Mouse (Mus musculus): ENCODE measurements around the gene Nynrin. TPM values are rescaled to one million over a fixed set of nuclear protein-coding genes. Genes with fewer than 3 reads are reported as not detected.

The Nynrin gene
- polyA plus RNA-seq, 1 experiment, result 0.06 TPM

DNA sequence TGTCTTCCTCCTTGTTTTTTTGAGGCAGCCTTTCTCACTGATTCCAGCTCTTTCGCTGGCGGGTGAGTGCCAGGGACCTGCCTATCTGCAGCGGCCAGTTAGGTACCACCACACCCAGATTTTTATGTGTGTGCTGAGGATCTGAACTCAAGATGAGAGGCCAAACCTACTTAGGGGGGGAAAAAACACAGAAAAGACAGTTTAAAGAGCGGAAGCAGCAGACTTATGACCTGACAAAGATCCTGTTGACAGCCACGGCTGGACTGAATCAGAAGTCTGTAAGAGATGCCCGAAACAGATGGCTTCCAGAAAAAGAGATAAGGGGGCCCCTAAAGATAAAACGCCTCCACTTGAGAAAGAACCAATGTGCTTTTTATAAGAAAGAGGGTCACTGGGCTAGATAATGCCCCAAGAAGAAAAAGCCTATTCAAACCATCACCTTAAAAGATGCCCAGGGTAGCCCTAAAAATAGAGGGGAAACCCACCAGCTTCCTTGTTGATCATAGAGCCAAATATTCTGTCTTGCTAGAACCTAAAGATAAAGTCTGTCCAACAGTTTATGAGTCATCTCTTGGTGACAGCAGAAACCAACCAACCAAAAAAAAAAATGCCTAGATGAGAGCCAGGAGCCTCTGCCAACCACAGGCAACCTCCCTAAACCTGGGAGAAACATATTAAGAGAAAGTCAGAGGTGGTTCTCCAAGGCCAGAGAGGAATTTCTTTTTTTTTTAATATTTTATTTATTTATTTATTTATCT, 68.8 kb downstream of the Nynrin start:
- peak; percentile 93 for TF ChIP-seq GATA1 (IDR thresholded peaks at IDR 0.05; ENCODE audit: low read length)

Other genes with a start within 250 kb of the Nynrin start
- 51.2 and 93.7 TPM in 2 replicates for gene Rec8, start 236.0 kb upstream of the Nynrin start, polyA plus RNA-seq (2012)
- 50.5 and 123 TPM in 2 replicates for gene Ipo4, start 218.1 kb upstream of the Nynrin start, polyA plus RNA-seq (2012)
- 3.7 TPM in 1 of 2 replicates, not detected in the other for gene Gm49378, start 216.1 kb upstream of the Nynrin start, polyA plus RNA-seq (2012)
- gene Tm9sf1, start 210.2 kb upstream of the Nynrin start, polyA plus RNA-seq (2012), result 14.7 and 17.9 TPM in 2 replicates
- gene Tssk4, start 203.8 kb upstream of the Nynrin start, polyA plus RNA-seq (2012), result 0.24 TPM in 2 replicates
- gene Mdp1, start 193.5 kb upstream of the Nynrin start, polyA plus RNA-seq (2012), result 13.0 and 22.6 TPM in 2 replicates
- gene Gmpr2, start 182.1 kb upstream of the Nynrin start, polyA plus RNA-seq (2012), result 24.5 and 33.3 TPM in 2 replicates
- gene Nedd8, start 181.9 kb upstream of the Nynrin start, polyA plus RNA-seq (2012), result 115 and 142 TPM in 2 replicates
- 44.5 and 52.2 TPM in 2 replicates for gene Tinf2, start 172.2 kb upstream of the Nynrin start, polyA plus RNA-seq (2012)
- gene Tgm1, start 140.1 kb upstream of the Nynrin start, polyA plus RNA-seq (2012), result 7.5 and 9.0 TPM in 2 replicates
- gene Rabggta, start 131.7 kb upstream of the Nynrin start, polyA plus RNA-seq (2012), result 19.2 and 26.8 TPM in 2 replicates
- gene Dhrs1, start 108.3 kb upstream of the Nynrin start, polyA plus RNA-seq (2012), result 2.0 and 3.8 TPM in 2 replicates
- 49.1 and 80.2 TPM in 2 replicates for gene Nop9, start 108.3 kb upstream of the Nynrin start, polyA plus RNA-seq (2012)
- gene Cideb, start 95.6 kb upstream of the Nynrin start, polyA plus RNA-seq (2012), result not detected in 2 replicates
- gene Ltb4r2, start 92.6 kb upstream of the Nynrin start, polyA plus RNA-seq (2012), result not detected in 2 replicates
- gene Ltb4r1, start 88.0 kb upstream of the Nynrin start, polyA plus RNA-seq (2012), result 0.21 TPM in 1 of 2 replicates, not detected in the other
- 0.01 and 0.06 TPM in 2 replicates for gene Adcy4, start 69.9 kb upstream of the Nynrin start, polyA plus RNA-seq (2012)
- 0.28 and 0.29 TPM in 2 replicates for gene Ripk3, start 65.1 kb upstream of the Nynrin start, polyA plus RNA-seq (2012)
- 0.04 TPM in 1 of 2 replicates, not detected in the other for gene Nfatc4, start 30.9 kb upstream of the Nynrin start, polyA plus RNA-seq (2012)
- 0.08 and 0.09 TPM in 2 replicates for gene Cbln3, start 30.4 kb downstream of the Nynrin start, polyA plus RNA-seq (2012)
- 15.0 and 15.8 TPM in 2 replicates for gene Khnyn, start 30.9 kb downstream of the Nynrin start, polyA plus RNA-seq (2012)
- gene Sdr39u1, start 46.3 kb downstream of the Nynrin start, polyA plus RNA-seq (2012), result not detected in 2 replicates
- not detected in 2 replicates for gene Cma1, start 90.7 kb downstream of the Nynrin start, polyA plus RNA-seq (2012)
- not detected in 2 replicates for gene Cma2, start 97.0 kb downstream of the Nynrin start, polyA plus RNA-seq (2012)
- gene Mcpt1, start 164.0 kb downstream of the Nynrin start, polyA plus RNA-seq (2012), result 0.05 and 0.10 TPM in 2 replicates
- gene Mcpt9, start 176.5 kb downstream of the Nynrin start, polyA plus RNA-seq (2012), result not detected in 2 replicates
- gene Mcpt2, start 188.0 kb downstream of the Nynrin start, polyA plus RNA-seq (2012), result 0.08 TPM in 2 replicates
- not detected in 2 replicates for gene Mcpt4, start 208.3 kb downstream of the Nynrin start, polyA plus RNA-seq (2012)
- not detected in 2 replicates for gene Mcpt8, start 231.3 kb downstream of the Nynrin start, polyA plus RNA-seq (2012)
- not detected in 2 replicates for gene Ctsg, start 248.6 kb downstream of the Nynrin start, polyA plus RNA-seq (2012)